1 mouse cellular context compared by ENCODE assay signal in the genomic region with DNA sequence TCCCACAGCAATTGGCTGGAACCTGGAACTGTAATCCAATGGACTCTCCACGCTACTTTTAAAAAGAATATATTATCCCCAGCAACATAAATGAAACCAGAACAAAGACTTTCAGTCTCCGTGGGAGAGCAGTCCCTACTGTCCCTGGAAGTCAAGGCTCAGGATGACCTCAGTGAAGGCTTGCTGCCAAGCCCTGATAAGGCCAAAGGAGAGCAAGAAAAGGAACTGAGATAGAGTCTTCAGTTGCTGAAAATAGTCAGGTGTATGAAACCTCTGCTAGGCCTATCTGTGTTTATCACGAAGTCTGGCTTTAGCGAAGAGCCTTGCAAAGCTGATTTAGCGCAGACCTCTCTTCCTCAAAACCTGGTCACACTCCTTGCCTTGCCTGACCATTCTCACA.
TF ChIP-seq lines count a peak whose summit lies in the region.

No protein-coding gene starts in this region.

TF ChIP-seq in MEL, 35 proteins besides CTCF, POLR2A, EP300 and RAD21:
- TF ChIP-seq USF1 (IDR thresholded peaks at IDR 0.05; ENCODE audit: low read depth, low read length) (no peak), HCFC1 (IDR thresholded peaks at IDR 0.05; ENCODE audit: low read depth, low read length) (no peak), TBP (IDR thresholded peaks at IDR 0.05; ENCODE audit: low read depth, low read length) (no peak), ETS1 (IDR thresholded peaks at IDR 0.05; ENCODE audit: low read depth, low read length) (0 out of 2 replicates have a peak, but pooled peaks have one; percentile 20), RCOR1 (IDR thresholded peaks at IDR 0.05; ENCODE audit: low read depth, low read length) (no peak), NRF1 (IDR thresholded peaks at IDR 0.05; ENCODE audit: insufficient read depth, low read depth, low read length, poor library complexity, severe bottlenecking) (no peak), E2F4 (IDR thresholded peaks at IDR 0.05; ENCODE audit: borderline replicate concordance, low read depth, low read length) (no peak), GABPA (IDR thresholded peaks at IDR 0.05; ENCODE audit: low read depth, low read length) (no peak), GATA1 (IDR thresholded peaks at IDR 0.05; ENCODE audit: low read depth, low read length) (peak; percentile 10; the same call in 1 of the 2 replicates), UBTF (IDR thresholded peaks at IDR 0.05; ENCODE audit: borderline replicate concordance, insufficient read depth, low read depth, low read length) (no peak), MAFK (IDR thresholded peaks at IDR 0.05; ENCODE audit: borderline replicate concordance, low read depth, low read length) (no peak), KAT2A (conservative IDR thresholded peaks at IDR 0.05; ENCODE audit: low read depth, low read length) (no peak), POLR2AphosphoS2 (IDR thresholded peaks at IDR 0.05; ENCODE audit: low read length) (no peak)
